Mouse (Mus musculus): Measurements from ENCODE around the gene Lrrc2. TPM values are rescaled to one million over a fixed set of nuclear protein-coding genes. Genes with fewer than 3 reads are reported as not detected.

The Lrrc2 gene
- polyA plus RNA-seq, 1 experiment from 2014 or later: not detected

DNA sequence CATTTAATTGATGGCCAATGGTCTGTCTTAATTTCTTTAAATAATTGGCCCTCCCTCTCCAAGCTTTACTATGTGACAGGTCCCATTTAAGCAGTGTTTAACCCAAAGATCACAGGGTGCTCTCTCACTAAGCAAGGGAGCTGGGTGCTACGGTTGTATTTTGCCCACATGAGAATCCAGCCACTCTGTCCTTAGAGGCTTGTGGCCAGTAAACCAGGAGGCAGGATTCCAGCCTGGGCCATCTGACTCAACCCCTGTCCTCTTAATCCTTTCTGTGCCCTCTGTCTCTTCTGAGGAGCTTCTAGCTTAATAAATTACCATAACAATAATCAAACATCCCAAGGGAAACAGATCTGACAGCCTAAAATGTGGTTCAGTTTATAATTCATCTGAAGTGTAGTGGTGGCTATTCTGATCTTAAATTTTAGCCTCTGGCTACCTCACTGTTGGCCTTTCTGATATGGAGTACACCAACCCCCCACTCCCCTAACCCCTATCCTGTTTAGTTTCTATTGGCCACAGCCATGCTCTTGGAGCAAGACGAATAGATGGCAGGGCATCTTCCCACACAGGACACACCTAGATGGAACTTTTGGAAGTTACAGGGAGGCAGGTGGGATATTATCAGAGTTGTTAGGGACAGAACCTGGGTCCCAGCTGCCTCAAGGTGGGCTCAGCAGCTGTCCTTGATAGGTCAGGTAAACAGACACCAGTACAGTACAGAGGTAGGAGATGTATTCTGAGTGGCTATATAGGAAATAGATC is 3.5 kb downstream of the Lrrc2 start:
- Histone ChIP-seq H3K4me2 (no peak overlapping the region), H3K9ac (no peak overlapping the region), H3K9me3 (ENCODE audit: low read depth, low read length) (no peaks in the 10 kb centered on the region), H3K4me3 (ENCODE audit: low read depth, low read length) (no peak overlapping the region), H3K4me1 (ENCODE audit: insufficient read depth) (no peaks in the 10 kb centered on the region), H3K27me3 (ENCODE audit: insufficient read depth, low read length) (peaks cover 27% of the 10 kb centered on the region), H3K27ac (ENCODE audit: low read depth) (no peak overlapping the region), H3K36me3 (ENCODE audit: insufficient read depth) (no peaks in the 10 kb centered on the region)
- no peak for DNase-seq
- no peak for TF ChIP-seq CTCF (IDR thresholded peaks at IDR 0.05; ENCODE audit: low read depth)
- no peak for ATAC-seq (ENCODE audit: insufficient read depth)
- WGBS: 46% methylated on average over 2 of the region's 2 CpGs

DNA sequence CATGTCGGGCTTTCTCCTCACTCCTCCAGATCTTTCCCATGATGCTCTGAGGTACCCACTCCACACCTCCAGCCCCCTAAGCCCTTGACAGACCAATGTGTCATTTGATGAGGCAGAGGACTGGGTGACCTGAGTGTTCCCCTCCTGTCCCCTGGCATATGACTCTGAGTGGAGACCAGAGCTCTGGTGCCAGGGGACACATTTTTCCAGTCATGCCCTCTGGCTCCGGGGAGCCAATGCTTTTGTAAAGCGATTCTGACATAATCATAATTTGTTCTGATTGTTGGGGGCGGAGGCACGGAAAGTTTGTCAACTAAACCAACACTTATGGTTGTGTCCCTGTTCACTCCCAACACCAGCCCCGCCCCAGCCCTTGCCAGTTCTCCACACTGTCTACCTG is 4.6 kb downstream of the Lrrc2 start:
- Histone ChIP-seq H3K9me3 (ENCODE audit: low read depth, low read length) (no peaks in the 10 kb centered on the region), H3K4me3 (ENCODE audit: low read depth, low read length) (no peak overlapping the region), H3K9ac (no peak overlapping the region), H3K4me1 (ENCODE audit: insufficient read depth) (no peaks in the 10 kb centered on the region), H3K4me2 (no peak overlapping the region), H3K36me3 (ENCODE audit: insufficient read depth) (no peaks in the 10 kb centered on the region), H3K27me3 (ENCODE audit: insufficient read depth, low read length) (peaks cover 27% of the 10 kb centered on the region), H3K27ac (ENCODE audit: low read depth) (no peak overlapping the region)
- 77% methylated on average over 6 of the region's 6 CpGs for WGBS
- ATAC-seq (ENCODE audit: insufficient read depth) (no peak), DNase-seq (no peak)
- no peak for TF ChIP-seq CTCF (IDR thresholded peaks at IDR 0.05; ENCODE audit: low read depth)

DNA sequence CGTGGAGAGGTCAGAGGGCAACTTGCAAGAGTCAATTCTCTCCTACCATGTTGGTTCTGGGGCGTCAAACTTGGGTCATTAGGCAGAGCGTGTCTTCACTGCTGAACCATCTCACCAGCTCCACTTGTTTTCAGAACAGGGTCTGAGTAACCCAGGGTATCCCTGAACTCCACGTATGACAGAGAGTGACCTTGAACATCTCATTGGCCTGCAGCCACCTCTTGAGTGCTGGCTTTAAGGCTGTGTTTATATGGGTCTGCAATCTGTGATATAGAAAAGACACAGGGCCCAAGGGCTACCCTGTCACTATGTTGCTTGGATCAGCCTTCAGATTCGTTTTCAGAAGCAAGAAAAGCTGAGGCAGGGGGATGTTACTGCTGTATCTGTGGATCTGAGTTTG is 8.3 kb downstream of the Lrrc2 start:
- 83% methylated on average over 5 of the region's 5 CpGs for WGBS
- DNase-seq (no peak), ATAC-seq (ENCODE audit: insufficient read depth) (no peak)
- Histone ChIP-seq H3K27me3 (ENCODE audit: insufficient read depth, low read length) (peaks cover 7% of the 10 kb centered on the region), H3K27ac (ENCODE audit: low read depth) (no peak overlapping the region), H3K4me3 (ENCODE audit: low read depth, low read length) (no peak overlapping the region), H3K4me1 (ENCODE audit: insufficient read depth) (no peaks in the 10 kb centered on the region), H3K36me3 (ENCODE audit: insufficient read depth) (no peaks in the 10 kb centered on the region), H3K9ac (no peak overlapping the region), H3K4me2 (no peak overlapping the region), H3K9me3 (ENCODE audit: low read depth, low read length) (no peaks in the 10 kb centered on the region)
- no peak for TF ChIP-seq CTCF (IDR thresholded peaks at IDR 0.05; ENCODE audit: low read depth)

DNA sequence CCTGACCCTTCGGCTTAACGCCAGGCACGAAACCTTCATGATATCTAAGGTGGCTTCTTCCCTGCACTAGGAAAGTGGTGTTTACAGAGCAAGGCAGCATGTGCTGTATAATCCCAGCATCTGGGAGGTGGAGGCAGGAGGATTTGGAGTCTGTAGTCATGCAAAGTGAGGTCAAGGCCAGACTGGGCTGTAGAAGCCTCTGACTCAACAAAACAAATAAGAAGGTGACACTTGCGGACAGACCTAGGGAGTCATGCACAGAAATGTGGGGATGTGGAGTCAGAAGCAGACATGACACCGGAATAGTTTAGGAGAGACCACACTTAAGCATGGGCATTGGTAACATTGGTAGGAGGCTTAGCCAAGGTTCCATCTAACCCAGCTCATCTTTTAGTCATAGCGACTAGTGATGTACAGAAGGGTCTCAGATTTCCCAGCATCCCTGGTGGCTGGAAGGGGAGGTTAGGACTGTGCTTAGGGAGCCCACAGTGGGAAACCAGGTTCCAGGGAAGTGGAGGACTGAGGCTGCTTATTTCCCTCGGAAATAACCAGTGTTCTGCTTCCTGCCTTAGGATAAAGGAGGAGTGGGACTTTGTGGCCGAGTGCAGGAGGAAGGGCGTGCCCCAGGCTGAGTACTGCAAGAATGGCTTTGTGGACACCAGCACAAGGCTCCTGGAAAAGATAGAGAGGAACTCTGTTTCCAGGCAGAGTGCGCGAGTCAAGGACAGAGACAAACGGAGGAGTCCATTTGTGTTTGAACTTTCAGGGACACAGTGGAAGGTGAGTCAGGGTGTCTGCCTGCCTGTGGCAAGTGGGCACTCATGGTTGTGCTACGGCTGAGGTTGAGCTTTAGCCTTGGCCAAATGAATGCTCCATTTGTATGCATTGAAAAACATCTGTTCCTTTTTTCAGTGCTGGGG is 9.1 kb downstream of the Lrrc2 start:
- no peaks in the 10 kb centered on the region for H3K36me3 ChIP-seq (ENCODE audit: insufficient read depth)
- ATAC-seq (ENCODE audit: insufficient read depth): no peak
- TF ChIP-seq CTCF (IDR thresholded peaks at IDR 0.05; ENCODE audit: low read depth): no peak
- H3K4me1 ChIP-seq (ENCODE audit: insufficient read depth): no peaks in the 10 kb centered on the region
- DNase-seq: no peak
- 78% methylated on average over 13 of the region's 13 CpGs for WGBS
- no peak overlapping the region for H3K4me3 ChIP-seq (ENCODE audit: low read depth, low read length)
- no peaks in the 10 kb centered on the region for H3K9me3 ChIP-seq (ENCODE audit: low read depth, low read length)
- no peak overlapping the region for H3K27ac ChIP-seq (ENCODE audit: low read depth)
- no peaks in the 10 kb centered on the region; the same call in 1 of the 2 replicates for H3K27me3 ChIP-seq (ENCODE audit: insufficient read depth, low read length)
- no peak overlapping the region for H3K4me2 ChIP-seq
- no peak overlapping the region for H3K9ac ChIP-seq

DNA sequence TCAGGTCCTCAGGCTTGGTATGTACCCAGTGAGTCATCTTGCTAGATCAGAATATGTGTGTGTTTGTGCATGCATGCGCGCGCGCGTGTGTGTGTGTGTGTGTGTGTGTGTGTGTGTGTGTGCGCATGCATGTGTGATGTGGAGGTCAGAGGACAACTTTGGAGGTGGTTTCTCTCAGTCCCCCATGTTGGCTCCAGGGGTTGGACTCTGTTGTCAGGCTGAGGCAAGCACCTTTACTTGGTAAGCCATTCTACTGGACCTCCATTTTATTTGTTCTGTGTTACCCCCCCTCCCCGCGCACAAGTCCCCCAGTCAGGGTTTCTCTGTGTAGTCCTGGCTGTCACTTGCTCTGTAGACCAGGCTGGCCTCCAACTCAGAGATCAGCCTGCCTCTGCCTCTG is 10.0 kb downstream of the Lrrc2 start:
- 95% methylated on average over 8 of the region's 8 CpGs for WGBS
- H3K9ac ChIP-seq: no peak overlapping the region
- H3K36me3 ChIP-seq (ENCODE audit: insufficient read depth): no peaks in the 10 kb centered on the region
- no peak overlapping the region for H3K4me2 ChIP-seq
- no peaks in the 10 kb centered on the region for H3K4me1 ChIP-seq (ENCODE audit: insufficient read depth)
- H3K27me3 ChIP-seq (ENCODE audit: insufficient read depth, low read length): no peaks in the 10 kb centered on the region
- ATAC-seq (ENCODE audit: insufficient read depth) (no peak), DNase-seq (no peak)
- TF ChIP-seq CTCF (IDR thresholded peaks at IDR 0.05; ENCODE audit: low read depth): no peak
- H3K9me3 ChIP-seq (ENCODE audit: low read depth, low read length): no peaks in the 10 kb centered on the region
- no peak overlapping the region for H3K27ac ChIP-seq (ENCODE audit: low read depth)
- H3K4me3 ChIP-seq (ENCODE audit: low read depth, low read length): no peak overlapping the region

DNA sequence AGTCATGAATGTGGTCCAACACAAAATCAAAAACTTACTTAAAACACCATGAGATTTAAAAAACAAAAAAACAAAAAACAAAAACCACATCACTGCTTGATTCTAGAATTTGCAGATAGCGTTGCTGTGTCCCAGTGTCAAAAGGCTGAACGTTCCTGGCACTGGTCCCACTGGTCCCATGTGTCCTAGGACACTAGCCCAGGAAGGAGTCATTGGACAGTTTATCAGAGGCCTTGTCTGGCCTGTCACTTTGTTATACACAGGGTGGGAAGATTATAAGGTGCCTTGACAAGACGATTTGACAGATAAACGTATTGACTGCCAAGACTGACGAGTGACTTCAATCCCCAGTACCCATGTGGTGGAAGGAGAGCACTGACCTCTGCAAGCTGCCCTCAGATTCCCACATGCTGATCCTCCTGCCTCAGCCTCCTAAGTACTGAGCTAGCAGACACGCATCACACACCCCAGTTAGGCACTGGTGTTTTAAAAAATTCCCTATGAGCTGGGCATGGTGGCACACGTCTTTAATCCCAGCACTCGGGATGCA is 12.3 kb downstream of the Lrrc2 start:
- TF ChIP-seq CTCF (IDR thresholded peaks at IDR 0.05; ENCODE audit: low read depth): no peak
- H3K9me3 ChIP-seq (ENCODE audit: low read depth, low read length): no peaks in the 10 kb centered on the region
- no peak overlapping the region for H3K4me2 ChIP-seq
- H3K4me1 ChIP-seq (ENCODE audit: insufficient read depth): no peaks in the 10 kb centered on the region
- H3K27me3 ChIP-seq (ENCODE audit: insufficient read depth, low read length): no peaks in the 10 kb centered on the region
- WGBS: 73% methylated on average over 8 of the region's 8 CpGs
- H3K9ac ChIP-seq: no peak overlapping the region
- ATAC-seq (ENCODE audit: insufficient read depth) (no peak), DNase-seq (no peak)
- H3K27ac ChIP-seq (ENCODE audit: low read depth): no peak overlapping the region
- no peaks in the 10 kb centered on the region for H3K36me3 ChIP-seq (ENCODE audit: insufficient read depth)
- H3K4me3 ChIP-seq (ENCODE audit: low read depth, low read length): no peak overlapping the region
